Mouse (Mus musculus) layer of hippocampus, adult 9-11 months (tissue): ENCODE results near the gene Piezo1.
"Not testable (repeated sequence)": the region's sequence is repeated elsewhere in the genome, so short reads cannot be mapped to it uniquely, and the experiment has no call there.

Experiments
- DNase-seq: peaks from one replicate; pipeline ENCODE4 v3.0.0; 2022

Gene Piezo1

DNA sequence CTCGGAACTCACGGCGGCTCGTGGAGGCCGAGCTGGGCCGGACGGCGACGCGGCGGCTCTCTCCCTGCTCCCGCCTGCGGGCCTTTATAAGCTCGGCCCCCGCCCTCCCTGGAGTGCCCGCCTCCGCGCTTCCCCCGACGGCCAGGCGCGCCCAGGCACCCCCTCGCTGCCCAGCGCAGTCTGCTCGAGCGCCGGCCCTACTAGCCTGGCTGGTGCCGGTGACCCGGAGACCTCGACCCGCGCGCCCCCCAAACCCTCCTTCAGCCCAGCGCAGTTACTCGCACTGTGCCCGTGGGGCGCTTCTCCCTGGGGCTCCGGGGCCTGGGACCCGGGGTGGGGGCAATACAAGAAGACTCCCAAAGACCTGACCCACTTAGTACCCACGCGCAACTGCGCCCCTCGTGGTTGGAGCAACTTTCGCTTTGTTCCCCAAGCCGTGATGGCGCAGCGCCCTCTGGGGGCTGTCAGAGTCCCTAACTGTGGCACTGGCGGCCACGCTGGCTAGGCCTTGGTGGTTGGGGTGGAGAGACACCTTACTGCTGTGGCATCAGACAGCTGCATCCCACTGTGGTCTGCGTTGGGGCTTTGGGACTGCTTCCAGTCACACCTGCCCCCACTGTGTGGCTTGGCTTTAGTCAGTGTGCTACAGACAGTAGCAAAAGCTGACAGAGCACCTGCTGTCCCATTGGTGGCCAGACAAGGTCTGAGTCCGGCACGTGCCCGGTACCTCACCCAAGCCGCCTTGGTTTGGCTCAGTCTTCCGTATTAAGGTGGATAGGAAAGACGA, at the start of gene Piezo1:
Gene Piezo1 (minus strand): TSS at position 65 of the 787 bp plus-strand sequence.
- DNase-seq = peak; percentile 75

DNA sequence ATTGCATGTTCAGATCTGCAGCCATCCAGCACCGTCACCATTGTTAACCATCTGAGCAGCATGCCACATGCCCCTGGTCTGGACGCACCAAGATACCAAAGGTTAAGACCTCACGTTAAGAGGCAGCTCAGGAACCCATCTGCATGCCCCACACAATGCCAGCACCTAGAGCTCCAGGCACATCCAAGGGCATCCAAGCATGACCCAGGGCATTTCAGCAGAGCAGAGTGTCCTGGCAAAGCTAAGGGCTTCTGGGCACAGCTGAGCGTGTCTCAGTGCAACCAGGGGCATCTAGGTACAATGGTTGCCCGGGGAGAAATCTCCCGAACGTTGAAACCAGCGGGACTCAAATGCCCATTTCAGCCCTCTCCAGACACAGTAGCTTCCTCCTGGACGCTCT, 49.5 kb upstream of the Piezo1 start:
- DNase-seq = no peak

DNA sequence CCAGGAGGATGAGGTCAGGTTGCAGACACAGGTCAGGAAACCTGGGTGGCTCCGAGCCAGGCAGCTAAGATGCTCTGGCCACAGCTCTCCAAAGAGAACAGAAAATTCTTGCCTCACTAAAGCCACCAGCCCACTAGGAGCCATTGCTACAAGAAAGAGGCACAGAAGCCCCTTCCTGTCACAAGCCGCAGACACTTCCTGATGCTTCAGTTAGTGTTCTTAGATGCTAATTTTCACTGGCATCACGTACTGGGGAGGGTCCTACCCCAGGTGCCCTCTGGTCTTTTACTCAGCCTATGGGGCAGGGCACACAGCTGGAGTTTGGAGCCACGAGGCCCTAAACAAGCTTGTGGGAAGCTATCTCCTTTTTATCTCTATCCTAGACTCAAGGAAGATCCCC, 44.9 kb upstream of the Piezo1 start:
- no peak for DNase-seq

DNA sequence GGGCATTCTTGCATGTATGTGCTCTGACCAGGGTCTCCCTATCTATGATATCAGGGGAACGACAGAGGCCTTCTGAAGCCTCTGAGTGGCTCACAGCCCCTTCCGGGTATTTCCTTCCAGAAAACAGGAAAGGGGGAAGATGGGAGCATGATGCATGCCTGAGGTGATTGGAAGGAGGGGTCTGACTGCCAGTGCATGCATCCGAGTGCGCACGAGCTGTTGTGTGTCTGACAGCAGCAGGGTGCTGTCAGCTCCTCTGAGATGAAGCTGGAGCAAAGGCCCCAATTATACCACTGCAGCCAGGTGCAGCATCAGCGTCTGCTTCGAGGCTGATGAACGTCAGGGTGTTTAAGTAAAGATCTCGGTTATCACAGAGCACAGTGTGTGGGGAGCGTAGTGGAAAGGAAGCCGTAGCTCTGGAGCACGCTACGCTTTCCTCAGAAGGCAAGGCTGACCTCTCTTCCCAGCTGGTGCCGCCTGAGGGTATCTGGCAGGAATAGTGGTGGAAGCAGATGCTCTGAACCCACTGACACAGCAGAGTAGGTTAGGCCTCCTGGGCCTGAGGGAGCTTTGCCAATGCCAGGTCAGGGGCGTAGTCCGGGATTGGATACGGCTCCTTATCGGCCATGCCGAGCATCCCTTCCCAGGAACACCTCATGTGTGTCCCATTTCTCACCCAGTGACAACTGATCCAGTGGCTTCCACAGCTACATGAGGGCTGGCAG, 42.8 kb upstream of the Piezo1 start:
- DNase-seq = no peak

DNA sequence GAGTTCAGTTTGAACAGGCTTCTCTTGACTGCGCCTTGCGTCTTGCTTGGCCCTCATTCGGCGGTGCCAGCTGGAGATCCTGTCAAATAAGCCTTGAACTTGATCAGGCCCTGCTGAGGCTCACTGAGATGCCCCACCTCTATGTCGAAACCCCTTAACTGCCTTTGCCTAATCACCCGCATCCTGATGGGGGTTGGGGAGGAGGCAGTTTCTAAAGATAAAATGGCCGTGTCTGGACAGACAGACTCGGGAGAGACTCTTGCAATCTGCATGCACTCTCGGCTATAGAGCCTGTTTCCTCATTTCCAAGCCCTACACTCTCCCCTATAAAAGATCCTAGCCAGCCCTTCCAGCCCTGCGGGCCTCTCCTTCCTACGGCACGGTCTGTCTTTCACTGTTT, 42.1 kb upstream of the Piezo1 start:
- DNase-seq = no peak

DNA sequence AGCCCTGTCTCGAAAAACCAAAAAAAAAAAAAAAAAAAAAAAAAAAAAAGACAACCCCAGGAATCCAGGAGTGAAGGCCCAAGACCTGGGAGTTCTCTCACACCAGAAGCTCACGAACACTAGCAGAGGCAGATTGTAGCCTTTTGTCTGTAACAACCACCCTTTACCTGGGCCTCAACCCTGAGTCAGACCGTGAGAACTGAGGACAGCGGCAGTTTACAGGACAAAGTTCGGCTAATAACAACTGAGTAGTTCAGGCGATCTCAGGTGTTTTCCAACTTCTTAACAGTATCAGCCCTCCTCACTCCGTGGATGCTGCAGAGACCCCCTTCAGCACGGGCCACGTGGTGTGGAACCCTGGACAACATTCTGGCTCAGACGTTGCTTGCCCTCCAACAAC, 35.6 kb upstream of the Piezo1 start:
- DNase-seq = no peak

DNA sequence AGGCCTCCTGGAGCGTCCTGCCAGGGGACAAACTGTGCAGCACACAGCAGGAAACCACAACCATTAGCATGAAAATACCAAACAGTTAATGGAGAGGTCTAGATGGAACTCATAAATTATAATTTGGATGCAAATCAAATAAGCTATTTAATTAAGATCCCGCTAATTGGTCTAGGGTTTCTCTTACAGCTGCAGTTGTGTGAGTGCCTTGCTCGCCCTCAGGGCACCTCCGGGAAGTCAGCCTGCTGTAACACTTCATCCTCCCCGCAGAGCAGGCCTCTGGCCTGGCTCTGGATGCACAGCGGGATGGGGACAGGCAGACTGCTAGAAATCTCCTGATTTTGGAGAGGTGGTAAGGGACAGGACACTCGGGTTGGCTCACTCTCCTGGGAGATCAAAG, 35.0 kb upstream of the Piezo1 start:
- no peak for DNase-seq

DNA sequence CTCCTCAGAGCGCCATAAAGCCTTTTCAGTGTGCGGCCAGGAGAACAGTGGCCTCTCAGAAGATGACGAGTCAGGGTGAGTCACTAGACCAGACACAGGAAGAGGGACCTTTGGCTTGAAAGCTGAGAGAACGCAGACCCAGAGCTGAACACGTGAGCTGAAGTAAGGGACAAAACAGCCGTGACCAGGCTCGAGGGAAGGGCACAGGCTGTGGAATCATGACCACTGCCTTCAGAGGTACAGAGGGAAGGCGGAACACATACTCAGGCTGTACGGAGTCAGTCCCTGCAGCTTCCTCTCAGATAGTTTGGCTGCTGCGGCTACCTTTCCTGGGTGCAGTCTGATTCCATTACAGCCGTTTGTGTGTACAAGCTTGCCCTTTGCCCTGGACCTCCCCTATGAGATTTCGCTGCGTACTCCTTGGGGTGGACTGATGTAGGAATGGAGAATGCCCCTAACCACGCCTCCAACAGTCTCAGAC, 34.3 kb upstream of the Piezo1 start:
- no peak for DNase-seq

DNA sequence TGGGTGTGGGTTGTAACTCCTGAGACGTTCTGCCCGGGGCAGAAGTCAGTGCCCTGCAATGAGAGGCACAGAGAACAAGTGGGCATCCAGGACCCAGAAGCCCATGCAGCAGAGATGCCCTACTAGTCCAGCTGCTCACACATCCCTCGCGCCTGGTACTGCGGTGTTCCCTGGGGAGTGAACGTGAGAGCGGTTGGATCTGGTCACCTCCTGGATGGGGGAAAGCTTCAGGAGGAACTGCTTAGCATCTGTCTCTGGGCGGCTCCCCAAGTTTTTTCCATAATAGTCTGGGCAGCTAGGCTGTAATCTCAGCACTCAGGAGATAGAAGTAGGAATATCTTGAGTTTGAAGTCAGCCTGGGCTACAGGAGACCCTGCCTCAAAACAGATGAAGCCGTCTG, 33.9 kb upstream of the Piezo1 start:
- DNase-seq = no peak

DNA sequence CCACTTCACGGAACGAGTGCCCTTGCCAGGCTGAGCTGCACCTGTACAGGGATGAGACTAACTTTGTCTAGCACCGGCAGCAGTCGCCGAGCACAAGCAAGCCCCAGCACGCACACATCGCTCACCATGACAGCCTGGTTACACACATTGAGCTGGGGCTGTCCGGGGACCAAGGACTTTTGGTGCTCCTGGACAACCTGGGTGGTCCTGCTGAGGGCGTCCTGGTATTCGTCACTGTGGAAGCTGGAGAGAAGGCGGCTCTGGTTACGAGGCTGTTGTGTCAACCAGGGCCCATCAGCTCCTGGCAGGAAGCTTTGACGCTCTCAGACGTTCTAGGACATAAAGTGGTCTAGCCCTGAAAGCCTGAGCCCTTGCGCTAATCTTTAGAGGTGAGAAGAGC, 29.8 kb upstream of the Piezo1 start:
- no peak for DNase-seq

DNA sequence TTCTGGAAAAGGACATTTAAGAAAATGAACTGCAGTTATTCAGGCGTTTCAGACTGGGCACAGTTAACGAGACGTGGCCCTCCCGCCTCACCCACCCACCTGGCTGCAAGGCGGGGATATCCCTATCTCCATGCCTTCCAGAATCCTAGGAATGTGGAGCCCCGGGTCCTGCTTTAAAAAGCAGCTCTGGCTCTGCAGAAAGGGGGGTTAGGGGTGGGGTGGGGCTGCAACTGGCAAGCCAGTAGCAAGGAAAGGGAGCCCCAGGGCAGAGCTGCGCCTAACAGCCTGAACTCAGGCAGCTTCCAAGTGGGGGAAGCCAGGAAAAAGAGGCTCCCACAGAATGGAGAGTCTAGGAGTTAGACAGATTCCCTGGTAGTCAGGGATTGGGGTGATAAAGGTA, 28.1 kb upstream of the Piezo1 start:
- no peak for DNase-seq

DNA sequence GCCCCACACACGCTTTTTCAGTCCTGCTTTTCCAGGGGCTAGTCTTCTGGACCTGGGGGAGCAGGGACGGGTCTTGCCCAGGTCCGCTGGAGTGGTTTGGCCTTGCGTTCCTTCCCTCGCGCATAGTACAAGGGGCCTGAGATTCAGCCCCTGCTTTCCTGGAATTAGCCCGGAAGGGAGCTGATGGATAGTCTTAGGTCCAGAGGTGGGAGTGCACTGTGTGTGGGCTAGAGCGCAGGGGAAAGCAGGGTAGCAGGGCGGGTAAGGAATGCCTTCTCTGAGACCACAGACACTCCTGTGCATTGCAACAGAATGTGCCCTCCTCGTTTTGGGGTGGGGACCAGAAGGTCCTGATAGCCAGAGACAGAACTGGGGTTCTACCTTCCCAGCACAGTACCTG, 26.0 kb upstream of the Piezo1 start:
- DNase-seq = no peak

DNA sequence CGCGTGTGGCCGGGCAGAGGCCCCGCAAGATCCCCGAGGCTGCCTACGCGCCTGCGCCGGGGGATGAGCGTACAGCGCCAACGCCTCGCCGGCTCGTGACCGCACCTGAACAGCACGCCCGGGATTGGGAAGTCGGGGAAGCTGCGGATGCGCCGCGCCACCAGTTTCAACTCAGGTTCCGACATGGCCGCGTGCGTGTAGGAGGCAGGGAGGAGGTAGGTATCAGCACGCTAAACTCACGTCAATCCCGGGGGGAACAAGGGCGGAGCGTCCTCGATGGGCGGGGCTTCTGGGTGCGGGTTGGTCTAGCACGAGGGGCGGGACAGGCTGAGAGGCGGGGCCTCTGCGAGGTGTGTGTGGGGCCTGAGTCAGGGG, 25.5 kb upstream of the Piezo1 start, which contains the start of gene Aprt:
Gene Aprt (minus strand): TSS at position 262 of the 375 bp plus-strand sequence.
- peak; percentile 93 for DNase-seq

DNA sequence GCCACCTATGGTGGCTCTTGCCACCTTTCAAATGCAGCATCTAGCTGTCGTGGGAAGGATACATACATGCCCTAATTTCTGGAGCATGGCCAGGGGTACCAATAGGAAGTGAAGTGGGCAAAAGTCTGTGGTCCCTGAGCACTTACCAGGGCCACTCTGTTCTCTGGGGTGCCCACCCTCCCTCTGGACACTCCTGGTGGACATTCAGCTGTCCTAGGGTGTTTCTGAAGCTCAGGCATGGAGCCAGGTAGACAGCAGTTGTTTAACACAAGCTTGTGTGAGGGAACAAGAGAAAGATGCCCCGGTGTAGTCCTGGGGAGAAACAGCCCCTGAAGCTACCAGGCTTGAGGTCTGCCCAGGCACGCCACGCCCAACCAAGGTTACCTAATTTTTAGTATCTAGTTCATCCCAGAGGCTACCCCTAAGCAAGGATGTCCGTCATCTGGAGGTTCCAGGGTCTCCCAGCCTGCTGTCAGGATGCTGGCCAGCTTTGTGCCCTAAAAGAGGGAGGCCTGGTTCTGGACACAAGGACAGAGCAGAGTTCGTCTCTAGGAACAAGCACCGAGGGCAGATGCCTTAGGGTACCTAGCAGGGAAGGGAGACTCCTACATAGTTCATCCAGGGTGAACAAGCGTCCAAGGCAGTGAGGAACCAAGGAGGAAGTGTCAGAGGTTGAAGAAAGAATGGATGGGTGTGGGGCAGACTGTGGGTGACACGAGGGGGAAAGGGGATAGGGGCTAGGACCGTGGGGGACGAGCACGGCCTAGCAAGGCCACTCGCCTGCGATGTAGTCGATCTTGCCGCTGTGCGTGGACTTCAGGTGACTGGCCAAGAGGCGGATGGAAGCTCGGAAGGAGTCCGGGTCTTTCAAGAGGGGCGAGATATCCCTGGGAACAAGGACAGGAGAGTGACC, 24.9 kb upstream of the Piezo1 start:
- no peak for DNase-seq

DNA sequence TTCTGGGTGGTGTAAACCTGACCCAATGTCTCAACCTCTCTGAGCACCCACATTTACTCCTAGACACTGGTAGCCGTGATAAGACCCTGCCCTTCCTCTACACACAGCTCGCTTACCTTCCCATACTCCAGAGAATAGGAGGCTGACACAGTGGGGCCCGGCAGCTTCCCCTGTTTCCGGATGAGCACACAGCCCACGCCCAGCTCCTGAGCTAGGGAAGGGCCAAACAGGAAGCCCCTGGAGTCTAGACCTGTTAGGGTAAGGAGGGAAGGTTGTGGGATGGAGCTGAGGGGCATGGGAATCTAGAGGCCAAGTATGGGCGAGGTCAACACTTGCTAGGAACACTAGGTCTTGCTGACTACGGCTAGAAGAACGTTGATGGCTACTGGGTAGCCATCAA, 24.2 kb upstream of the Piezo1 start:
- no peak for DNase-seq

DNA sequence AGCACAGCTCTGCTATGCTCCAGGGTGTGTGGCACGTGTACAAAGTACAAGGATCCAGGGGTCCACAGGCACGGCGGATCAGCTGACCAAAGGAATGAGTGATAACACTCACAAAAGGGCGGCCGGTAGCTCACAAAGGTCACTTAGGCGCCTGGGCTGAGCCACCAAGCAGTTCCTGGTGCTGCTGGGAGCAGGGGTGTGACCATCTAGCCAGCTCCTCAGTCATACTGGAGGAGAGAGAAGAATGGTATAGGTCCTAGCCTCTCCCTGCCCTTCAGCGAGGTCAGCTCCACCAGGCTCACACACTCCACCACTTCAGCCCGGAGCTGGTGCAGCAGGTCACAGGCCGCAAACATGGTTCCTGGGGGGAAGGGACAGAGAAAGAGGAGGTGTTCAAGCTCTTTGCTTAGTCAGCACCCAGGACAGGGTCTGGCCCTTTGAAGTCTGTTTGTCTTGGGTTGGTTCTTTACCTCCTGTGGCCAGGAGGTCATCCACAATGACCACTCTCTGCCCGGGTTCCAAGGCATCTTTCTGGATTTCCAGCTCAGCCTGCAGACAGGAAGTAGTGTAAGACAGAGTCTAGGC, 23.6 kb upstream of the Piezo1 start:
- DNase-seq = no peak

DNA sequence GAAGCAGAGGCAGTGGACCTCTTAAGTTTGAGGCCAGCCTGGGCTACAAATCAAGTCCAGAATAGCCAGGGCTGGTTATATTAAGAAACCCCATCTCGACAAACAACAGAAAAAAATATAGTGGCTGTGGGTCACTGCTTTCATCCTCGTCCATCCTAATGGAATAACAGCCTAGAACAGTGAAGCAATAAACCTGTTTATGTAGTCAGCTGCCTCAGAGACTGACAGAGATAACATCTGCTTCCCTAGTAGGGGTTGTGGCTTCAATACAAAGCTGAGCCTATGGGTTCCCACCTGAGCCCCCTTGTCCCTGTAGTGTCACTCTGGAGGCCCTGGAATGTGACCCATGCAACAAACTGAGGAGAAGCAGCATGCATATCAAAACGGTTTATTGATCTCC, 23.1 kb upstream of the Piezo1 start:
- no peak for DNase-seq

DNA sequence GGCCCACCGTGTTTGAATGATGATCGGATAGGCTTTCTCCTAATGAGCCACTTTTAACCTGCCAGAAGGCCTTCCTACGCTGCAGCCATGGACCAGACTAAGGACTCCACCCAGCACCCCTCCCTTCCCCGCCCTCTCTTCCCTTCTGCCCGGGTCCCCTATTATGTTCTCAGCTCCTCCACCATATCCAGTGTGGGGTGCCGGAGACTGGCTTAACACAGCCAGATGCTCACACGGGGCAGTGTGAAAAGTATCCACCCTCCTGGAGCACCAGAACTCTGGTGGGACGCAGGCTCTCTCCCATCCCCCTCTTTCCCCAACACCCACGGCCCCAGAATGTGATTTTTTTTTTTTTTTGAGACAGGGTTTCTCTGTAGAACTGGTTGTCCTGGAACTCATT, 22.4 kb upstream of the Piezo1 start:
- DNase-seq = no peak

DNA sequence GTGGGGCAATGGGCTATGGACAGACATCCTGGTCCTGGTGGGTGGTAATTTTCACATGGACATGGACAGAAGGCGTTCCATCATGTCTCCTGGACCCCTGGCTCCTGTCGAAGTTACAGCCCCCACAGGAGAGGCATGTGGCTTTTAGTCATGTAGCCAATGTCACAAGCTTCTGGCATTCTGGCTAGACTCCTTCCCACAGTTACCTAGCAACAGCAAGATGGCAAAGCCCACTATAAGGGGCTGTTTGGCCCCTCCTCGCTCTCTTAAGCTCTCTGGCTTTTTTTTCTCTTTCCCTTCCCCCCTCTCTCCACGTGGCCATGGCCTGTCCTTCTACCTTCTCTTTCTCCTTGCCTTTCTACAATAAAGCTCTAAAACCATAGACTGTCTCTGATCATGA, 22.0 kb upstream of the Piezo1 start:
- DNase-seq = not testable (repeated sequence)

DNA sequence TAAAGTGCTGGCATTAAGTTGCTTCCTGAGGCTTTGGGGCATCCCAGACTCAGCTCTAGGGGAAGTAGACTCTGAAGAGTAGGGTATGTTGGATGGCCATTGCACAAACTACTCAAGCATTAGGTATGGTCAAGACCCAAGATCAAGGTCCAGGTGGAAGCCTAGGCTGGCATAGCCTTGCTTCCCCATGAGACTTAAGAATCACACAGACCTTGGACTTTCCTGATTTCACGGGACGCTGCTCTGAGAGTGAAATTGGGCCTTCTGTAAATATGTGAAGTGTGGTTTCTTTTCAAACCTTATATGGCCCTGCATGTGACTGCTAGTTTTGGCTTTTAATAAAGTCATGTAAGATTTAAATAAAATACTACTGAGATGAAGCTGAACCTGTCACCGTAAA, 21.6 kb upstream of the Piezo1 start:
- DNase-seq = no peak

DNA sequence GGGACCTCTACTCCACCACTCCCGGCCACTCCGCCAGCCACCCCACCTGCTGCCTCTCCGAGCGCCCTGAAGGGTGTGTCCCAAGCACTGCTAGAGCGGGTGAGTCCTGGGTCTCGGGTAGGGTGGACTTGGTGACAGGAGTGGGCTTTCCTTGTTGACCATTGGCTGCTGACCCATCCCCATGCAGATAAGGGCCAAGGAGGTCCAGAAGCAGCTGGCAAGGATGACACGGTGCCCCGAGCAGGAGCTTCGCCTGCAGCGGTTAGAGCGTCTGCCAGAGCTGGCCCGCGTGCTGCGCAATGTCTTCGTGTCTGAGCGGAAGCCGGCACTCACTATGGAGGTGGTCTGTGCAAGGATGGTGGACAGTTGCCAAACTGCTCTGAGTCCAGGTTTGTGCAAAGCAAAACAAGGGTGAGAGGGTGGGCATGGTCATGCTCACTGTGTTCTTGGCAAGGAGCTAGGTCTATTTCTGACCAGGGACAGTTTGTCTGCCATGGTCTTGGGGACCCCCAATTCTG, 20.7 kb upstream of the Piezo1 start:
- DNase-seq = no peak

DNA sequence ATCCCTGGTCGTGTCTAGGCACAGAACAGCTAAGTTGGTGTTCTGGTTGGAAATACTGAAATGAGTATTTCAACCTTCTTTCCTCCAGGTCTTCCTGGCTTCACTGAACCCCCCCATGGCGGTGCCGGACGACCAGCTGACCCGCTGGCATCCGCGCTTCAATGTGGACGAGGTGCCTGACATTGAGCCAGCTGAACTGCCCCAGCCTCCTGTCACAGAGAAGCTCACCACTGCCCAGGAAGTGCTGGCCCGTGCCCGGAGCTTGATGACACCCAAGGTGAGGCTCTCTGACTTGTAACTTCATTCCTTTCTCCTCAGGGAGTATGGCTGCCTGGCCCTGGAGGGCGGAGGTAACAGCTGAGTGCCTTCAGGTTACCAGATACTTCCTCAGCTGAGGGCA, 20.0 kb upstream of the Piezo1 start:
- DNase-seq = no peak

DNA sequence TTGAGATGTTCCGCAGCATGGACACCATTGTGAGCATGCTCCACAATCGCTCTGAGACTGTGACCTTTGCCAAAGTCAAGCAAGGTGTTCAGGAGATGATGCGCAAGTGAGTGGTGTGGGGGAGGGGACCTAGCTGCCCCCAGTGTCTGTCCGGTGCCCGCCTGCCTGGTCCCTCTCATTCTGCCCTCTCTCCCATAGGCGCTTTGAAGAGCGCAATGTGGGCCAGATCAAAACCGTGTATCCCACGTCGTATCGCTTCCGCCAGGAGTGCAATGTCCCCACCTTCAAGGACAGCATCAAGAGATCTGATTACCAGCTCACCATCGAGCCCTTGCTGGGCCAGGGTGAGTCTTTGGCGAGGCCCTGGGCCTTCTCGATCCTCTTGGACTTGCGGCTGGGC, 18.9 kb upstream of the Piezo1 start:
- DNase-seq = no peak
